Mouse (Mus musculus): ENCODE results near the gene Ttc28. TPM values are rescaled to one million over a fixed set of nuclear protein-coding genes. Genes with fewer than 3 reads are reported as not detected.

The Ttc28 gene
- polyA plus RNA-seq, 1 experiment from 2014 or later: 5.7 TPM

DNA sequence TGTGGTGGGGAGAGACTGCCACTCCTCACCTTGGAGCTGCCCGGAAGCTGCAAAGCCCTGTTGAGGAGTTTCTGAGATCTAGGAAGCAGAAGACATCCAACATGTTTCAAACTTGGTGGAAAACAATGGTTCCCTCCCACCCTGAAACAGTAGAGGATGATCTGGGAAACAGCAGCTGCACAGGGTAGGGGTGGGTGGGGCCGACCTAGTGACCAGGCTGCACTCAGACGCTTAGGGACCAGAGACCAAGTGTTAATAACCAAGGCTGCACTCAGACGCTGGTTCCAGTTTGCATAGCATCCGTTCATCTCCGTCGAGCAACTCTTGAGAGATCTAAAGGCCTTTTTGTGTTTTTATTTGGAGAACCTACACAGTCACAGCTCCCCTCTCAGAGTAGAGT is 133.0 kb downstream of the Ttc28 start:
- Histone ChIP-seq H3K4me2 (no peak overlapping the region), H3K4me3 (ENCODE audit: low read depth, low read length) (no peak overlapping the region), H3K36me3 (ENCODE audit: control insufficient read depth, insufficient read depth, low read length) (no peaks in the 10 kb centered on the region), H3K9me3 (ENCODE audit: control insufficient read depth, low read length) (peaks cover 3% of the 10 kb centered on the region; the same call in 1 of the 2 replicates), H3K9ac (ENCODE audit: low read depth, low read length) (no peak overlapping the region), H3K27ac (ENCODE audit: low read depth, low read length) (no peak overlapping the region), H3K4me1 (replicated peaks; ENCODE audit: control insufficient read depth, insufficient read depth, low read length) (peaks cover 4% of the 10 kb centered on the region; the same call in 1 of the 2 replicates), H3K27me3 (replicated peaks; ENCODE audit: control insufficient read depth, insufficient read depth, low read length) (no peaks in the 10 kb centered on the region)
- 70% methylated on average over 7 of the region's 7 CpGs for WGBS
- DNase-seq (ENCODE audit: low spot score): no peak
- no peak for ATAC-seq (replicated peaks; ENCODE audit: low FRiP score)

DNA sequence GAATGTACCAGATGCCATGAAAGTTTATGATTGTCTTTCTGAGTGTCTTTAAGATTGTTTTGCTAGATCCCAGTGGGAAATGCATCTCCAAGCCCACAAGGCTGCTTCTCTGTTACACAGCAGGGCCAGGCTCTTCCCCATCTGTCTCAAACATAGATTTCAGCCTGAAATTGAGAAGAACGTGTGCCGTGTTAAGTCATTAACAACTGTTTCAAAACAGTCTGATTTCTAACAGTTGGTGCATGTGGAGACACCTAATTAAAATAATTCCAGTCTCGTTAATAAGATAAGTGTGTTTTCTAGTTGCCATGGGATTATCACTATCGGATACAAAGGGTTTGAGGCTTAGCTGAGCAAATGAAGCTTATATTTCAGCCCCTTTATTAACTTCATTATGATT is 135.4 kb downstream of the Ttc28 start:
- ATAC-seq (replicated peaks; ENCODE audit: low FRiP score): no peak
- H3K36me3 ChIP-seq (ENCODE audit: control insufficient read depth, insufficient read depth, low read length): no peaks in the 10 kb centered on the region
- peaks cover 4% of the 10 kb centered on the region; the same call in 1 of the 2 replicates for H3K4me1 ChIP-seq (replicated peaks; ENCODE audit: control insufficient read depth, insufficient read depth, low read length)
- H3K4me3 ChIP-seq (ENCODE audit: low read depth, low read length): no peak overlapping the region
- DNase-seq (ENCODE audit: low spot score): no peak
- peaks cover under 1% of the 10 kb centered on the region; the same call in 1 of the 2 replicates for H3K9me3 ChIP-seq (ENCODE audit: control insufficient read depth, low read length)
- H3K9ac ChIP-seq (ENCODE audit: low read depth, low read length): no peak overlapping the region
- no peak overlapping the region for H3K4me2 ChIP-seq
- H3K27me3 ChIP-seq (replicated peaks; ENCODE audit: control insufficient read depth, insufficient read depth, low read length): no peaks in the 10 kb centered on the region
- no peak overlapping the region for H3K27ac ChIP-seq (ENCODE audit: low read depth, low read length)
- 79% methylated on average over 4 of the region's 4 CpGs for WGBS

DNA sequence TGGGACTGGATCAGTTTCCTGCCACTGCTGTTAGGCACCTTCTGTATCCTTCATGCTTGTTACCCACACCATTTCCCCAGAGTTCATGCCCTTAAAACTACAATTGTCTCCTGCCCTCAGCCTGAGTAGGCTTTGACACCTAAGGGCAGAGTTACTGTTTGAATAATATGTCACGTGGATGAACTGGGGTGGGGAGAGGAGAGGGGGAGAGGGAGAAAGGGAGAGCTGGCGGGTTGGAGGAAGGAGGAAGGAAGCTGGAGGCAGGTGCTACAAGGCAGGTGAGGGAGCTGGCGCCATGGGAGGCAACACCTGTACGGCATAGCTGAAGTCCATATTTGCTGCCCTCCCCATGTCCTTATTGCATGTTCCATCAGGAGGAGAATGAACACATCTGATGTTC is 137.7 kb downstream of the Ttc28 start:
- H3K4me2 ChIP-seq: no peak overlapping the region
- H3K9me3 ChIP-seq (ENCODE audit: control insufficient read depth, low read length): no peaks in the 10 kb centered on the region
- H3K4me1 ChIP-seq (replicated peaks; ENCODE audit: control insufficient read depth, insufficient read depth, low read length): peaks cover under 1% of the 10 kb centered on the region; the same call in 1 of the 2 replicates
- no peak for ATAC-seq (replicated peaks; ENCODE audit: low FRiP score)
- no peak overlapping the region for H3K4me3 ChIP-seq (ENCODE audit: low read depth, low read length)
- no peak overlapping the region for H3K9ac ChIP-seq (ENCODE audit: low read depth, low read length)
- no peaks in the 10 kb centered on the region for H3K36me3 ChIP-seq (ENCODE audit: control insufficient read depth, insufficient read depth, low read length)
- DNase-seq (ENCODE audit: low spot score): no peak
- no peaks in the 10 kb centered on the region for H3K27me3 ChIP-seq (replicated peaks; ENCODE audit: control insufficient read depth, insufficient read depth, low read length)
- WGBS: 65% methylated on average over 4 of the region's 4 CpGs
- H3K27ac ChIP-seq (ENCODE audit: low read depth, low read length): no peak overlapping the region

DNA sequence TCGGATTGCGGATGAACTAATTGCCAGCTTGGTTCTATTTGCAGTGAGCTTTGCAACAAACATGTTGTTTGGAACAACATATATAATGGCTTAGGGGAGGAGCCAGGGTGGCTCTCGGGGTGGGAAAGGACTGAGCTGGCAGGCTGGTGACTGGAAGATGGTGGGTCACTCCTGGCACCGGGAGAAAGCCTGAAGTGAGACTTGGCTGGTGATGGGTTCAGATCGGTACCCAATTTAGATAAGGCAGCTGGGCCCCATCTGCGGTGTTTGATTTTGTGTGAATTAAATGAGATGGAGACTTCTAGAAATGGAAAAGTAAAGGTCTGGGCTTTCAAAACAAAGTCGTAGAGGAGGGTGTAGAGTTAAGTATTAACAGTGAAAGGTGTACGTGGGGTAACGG is 142.7 kb downstream of the Ttc28 start:
- H3K27ac ChIP-seq (ENCODE audit: low read depth, low read length): no peak overlapping the region
- no peak overlapping the region for H3K4me2 ChIP-seq
- no peak overlapping the region for H3K9ac ChIP-seq (ENCODE audit: low read depth, low read length)
- DNase-seq (ENCODE audit: low spot score) (no peak), ATAC-seq (replicated peaks; ENCODE audit: low FRiP score) (no peak)
- no peaks in the 10 kb centered on the region for H3K36me3 ChIP-seq (ENCODE audit: control insufficient read depth, insufficient read depth, low read length)
- no peaks in the 10 kb centered on the region for H3K27me3 ChIP-seq (replicated peaks; ENCODE audit: control insufficient read depth, insufficient read depth, low read length)
- 83% methylated on average over 9 of the region's 9 CpGs for WGBS
- no peak overlapping the region for H3K4me3 ChIP-seq (ENCODE audit: low read depth, low read length)
- no peaks in the 10 kb centered on the region; the same call in 1 of the 2 replicates for H3K4me1 ChIP-seq (replicated peaks; ENCODE audit: control insufficient read depth, insufficient read depth, low read length)
- no peaks in the 10 kb centered on the region for H3K9me3 ChIP-seq (ENCODE audit: control insufficient read depth, low read length)

DNA sequence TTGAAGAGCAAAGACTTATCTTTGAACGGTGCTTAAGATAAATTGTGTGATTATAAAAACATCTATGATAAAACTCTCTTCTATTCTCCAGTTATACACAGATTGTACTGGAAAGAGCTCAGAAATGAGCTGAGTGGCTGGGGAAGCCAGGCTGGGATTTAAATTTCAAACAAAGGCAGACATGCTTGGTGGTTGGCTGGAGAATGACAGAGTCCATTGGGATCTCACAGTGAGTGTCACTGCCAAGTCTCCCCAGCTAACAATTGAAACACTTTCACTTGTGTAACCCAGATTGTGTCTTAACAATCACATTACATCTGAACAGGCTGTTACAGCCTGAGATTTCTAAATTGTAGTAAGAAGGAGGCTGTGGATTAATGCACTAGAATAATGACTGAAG is 143.3 kb downstream of the Ttc28 start:
- no peaks in the 10 kb centered on the region for H3K9me3 ChIP-seq (ENCODE audit: control insufficient read depth, low read length)
- no peaks in the 10 kb centered on the region for H3K36me3 ChIP-seq (ENCODE audit: control insufficient read depth, insufficient read depth, low read length)
- H3K4me3 ChIP-seq (ENCODE audit: low read depth, low read length): no peak overlapping the region
- H3K27me3 ChIP-seq (replicated peaks; ENCODE audit: control insufficient read depth, insufficient read depth, low read length): no peaks in the 10 kb centered on the region
- no peak overlapping the region for H3K4me2 ChIP-seq
- H3K27ac ChIP-seq (ENCODE audit: low read depth, low read length): no peak overlapping the region
- WGBS: 81% methylated on average over 1 of the region's 1 CpGs
- ATAC-seq (replicated peaks; ENCODE audit: low FRiP score) (no peak), DNase-seq (ENCODE audit: low spot score) (no peak)
- H3K4me1 ChIP-seq (replicated peaks; ENCODE audit: control insufficient read depth, insufficient read depth, low read length): no peaks in the 10 kb centered on the region; the same call in 1 of the 2 replicates
- no peak overlapping the region for H3K9ac ChIP-seq (ENCODE audit: low read depth, low read length)

DNA sequence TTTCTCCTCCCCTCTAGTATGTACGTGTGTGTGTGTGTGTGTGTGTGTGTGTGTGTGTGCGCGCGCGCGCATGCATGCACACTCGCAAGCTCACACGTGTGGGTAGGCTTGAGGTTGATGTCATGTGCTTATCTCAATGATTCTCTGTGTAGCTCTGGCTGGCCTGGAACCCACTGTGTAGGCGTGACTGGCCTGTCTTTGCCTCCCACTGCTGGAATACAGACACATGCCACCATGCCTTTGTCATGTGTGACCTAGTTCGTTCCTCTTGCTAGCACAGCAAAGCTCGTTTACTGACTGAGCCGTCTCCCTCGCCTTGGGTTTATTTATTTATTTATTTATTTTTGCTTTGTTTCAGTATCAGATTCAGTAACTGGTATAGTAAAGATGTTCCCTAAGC is 145.0 kb downstream of the Ttc28 start:
- H3K9ac ChIP-seq (ENCODE audit: low read depth, low read length): no peak overlapping the region
- 84% methylated on average over 13 of the region's 13 CpGs for WGBS

DNA sequence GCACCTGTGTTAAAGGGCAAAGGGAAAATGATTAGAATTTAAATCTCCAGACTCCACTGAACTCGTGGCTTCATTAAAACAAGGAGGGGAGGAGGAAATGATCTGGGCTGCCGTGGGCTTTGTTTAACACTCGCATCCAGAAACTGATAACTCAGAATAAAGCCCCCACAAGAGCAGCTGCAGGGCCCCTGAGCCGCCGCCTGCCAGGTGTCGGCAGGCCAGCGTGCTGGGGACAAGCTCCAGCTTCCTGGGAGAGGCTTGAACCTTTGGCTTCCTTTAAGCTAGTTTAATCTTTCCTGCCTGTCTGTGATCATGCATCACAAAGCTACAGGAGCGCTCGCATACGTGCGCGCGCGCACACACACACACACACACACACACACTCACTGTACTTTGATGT is 145.9 kb downstream of the Ttc28 start:
- Histone ChIP-seq H3K4me3 (ENCODE audit: low read depth, low read length) (no peak overlapping the region), H3K9me3 (ENCODE audit: control insufficient read depth, low read length) (no peaks in the 10 kb centered on the region), H3K36me3 (ENCODE audit: control insufficient read depth, insufficient read depth, low read length) (no peaks in the 10 kb centered on the region), H3K27ac (ENCODE audit: low read depth, low read length) (no peak overlapping the region), H3K9ac (ENCODE audit: low read depth, low read length) (no peak overlapping the region), H3K4me2 (no peak overlapping the region), H3K4me1 (replicated peaks; ENCODE audit: control insufficient read depth, insufficient read depth, low read length) (no peaks in the 10 kb centered on the region; the same call in 1 of the 2 replicates), H3K27me3 (replicated peaks; ENCODE audit: control insufficient read depth, insufficient read depth, low read length) (no peaks in the 10 kb centered on the region)
- ATAC-seq (replicated peaks; ENCODE audit: low FRiP score) (no peak), DNase-seq (ENCODE audit: low spot score) (no peak)
- 53% methylated on average over 14 of the region's 14 CpGs for WGBS

More for the DNA sequence above, 145.0 kb downstream of the Ttc28 start:
- Histone ChIP-seq H3K4me2 (no peak overlapping the region), H3K27me3 (replicated peaks; ENCODE audit: control insufficient read depth, insufficient read depth, low read length) (no peaks in the 10 kb centered on the region), H3K36me3 (ENCODE audit: control insufficient read depth, insufficient read depth, low read length) (no peaks in the 10 kb centered on the region), H3K9me3 (ENCODE audit: control insufficient read depth, low read length) (no peaks in the 10 kb centered on the region), H3K27ac (ENCODE audit: low read depth, low read length) (no peak overlapping the region), H3K4me3 (ENCODE audit: low read depth, low read length) (no peak overlapping the region), H3K4me1 (replicated peaks; ENCODE audit: control insufficient read depth, insufficient read depth, low read length) (no peaks in the 10 kb centered on the region; the same call in 1 of the 2 replicates)
- no peak for ATAC-seq (replicated peaks; ENCODE audit: low FRiP score)
- no peak for DNase-seq (ENCODE audit: low spot score)

DNA sequence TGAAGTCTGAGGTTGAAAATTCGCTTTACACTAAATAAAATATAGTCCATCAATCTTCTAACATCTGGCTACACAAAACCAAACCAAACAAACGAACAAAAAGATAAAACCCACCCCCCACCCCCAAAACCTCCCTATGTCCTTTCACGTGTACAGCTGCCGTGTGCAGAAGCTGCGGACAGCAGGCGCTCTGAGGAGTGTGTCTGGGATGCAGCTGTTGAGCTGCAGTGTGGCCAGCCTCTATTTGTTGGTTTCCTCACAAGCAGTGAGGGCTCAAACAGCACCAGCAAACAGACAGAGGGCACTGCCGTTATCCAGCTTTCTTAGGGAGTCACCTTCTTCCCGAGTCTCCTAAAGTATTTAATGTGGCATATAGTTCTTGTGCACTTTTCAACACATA is 146.6 kb downstream of the Ttc28 start:
- no peaks in the 10 kb centered on the region for H3K27me3 ChIP-seq (replicated peaks; ENCODE audit: control insufficient read depth, insufficient read depth, low read length)
- ATAC-seq (replicated peaks; ENCODE audit: low FRiP score): no peak
- H3K4me1 ChIP-seq (replicated peaks; ENCODE audit: control insufficient read depth, insufficient read depth, low read length): no peaks in the 10 kb centered on the region; the same call in 1 of the 2 replicates
- no peak overlapping the region for H3K4me3 ChIP-seq (ENCODE audit: low read depth, low read length)
- no peak for DNase-seq (ENCODE audit: low spot score)
- no peak overlapping the region for H3K9ac ChIP-seq (ENCODE audit: low read depth, low read length)
- no peaks in the 10 kb centered on the region for H3K36me3 ChIP-seq (ENCODE audit: control insufficient read depth, insufficient read depth, low read length)
- no peaks in the 10 kb centered on the region for H3K9me3 ChIP-seq (ENCODE audit: control insufficient read depth, low read length)
- WGBS: 51% methylated on average over 8 of the region's 8 CpGs
- H3K27ac ChIP-seq (ENCODE audit: low read depth, low read length): no peak overlapping the region
- no peak overlapping the region for H3K4me2 ChIP-seq

DNA sequence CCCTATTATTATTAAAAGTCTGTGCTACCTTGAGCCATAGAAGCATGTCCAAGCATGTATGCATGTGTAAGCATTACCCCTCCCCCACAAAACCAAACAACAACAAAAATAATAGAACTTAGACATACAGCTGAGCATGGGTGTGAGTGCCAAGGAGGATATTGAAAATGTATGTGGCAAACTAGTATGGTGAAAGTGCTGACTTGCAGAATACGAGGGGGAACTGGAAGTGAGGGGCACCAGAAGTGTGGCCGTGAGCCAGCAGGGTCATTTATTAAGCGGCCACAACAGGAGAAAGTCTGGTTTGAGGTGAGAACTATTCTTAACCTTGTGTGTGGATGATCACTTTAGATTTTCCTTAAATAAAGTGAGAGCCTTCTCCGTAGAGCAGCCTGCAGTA is 148.7 kb downstream of the Ttc28 start:
- 60% methylated on average over 4 of the region's 4 CpGs for WGBS
- Histone ChIP-seq H3K9me3 (ENCODE audit: control insufficient read depth, low read length) (no peaks in the 10 kb centered on the region), H3K4me2 (no peak overlapping the region), H3K4me3 (ENCODE audit: low read depth, low read length) (no peak overlapping the region), H3K9ac (ENCODE audit: low read depth, low read length) (no peak overlapping the region), H3K4me1 (replicated peaks; ENCODE audit: control insufficient read depth, insufficient read depth, low read length) (no peaks in the 10 kb centered on the region; the same call in 1 of the 2 replicates), H3K27ac (ENCODE audit: low read depth, low read length) (no peak overlapping the region), H3K27me3 (replicated peaks; ENCODE audit: control insufficient read depth, insufficient read depth, low read length) (no peaks in the 10 kb centered on the region), H3K36me3 (ENCODE audit: control insufficient read depth, insufficient read depth, low read length) (no peaks in the 10 kb centered on the region)
- ATAC-seq (replicated peaks; ENCODE audit: low FRiP score) (no peak), DNase-seq (ENCODE audit: low spot score) (no peak)

All from liver, embryonic 11.5 days (tissue).